Mouse (Mus musculus) liver, embryonic 15.5 days (tissue): ENCODE measurements around the gene Fubp1. TPM values are rescaled to one million over a fixed set of nuclear protein-coding genes. Genes with fewer than 3 reads are reported as not detected.

Source experiments
- ATAC-seq: fragments of 200-750 bp; cut with Nextera tagmentation; 2 replicates; pipeline ENCODE4 v1.8.0; 2017; ENCODE audit warnings: moderate number of reproducible peaks, mild to moderate bottlenecking, moderate library complexity; ENCODE audit not compliant: insufficient read depth
- H3K27ac ChIP-seq: fragments of 300-500 bp; sonication (generic); replicated peaks from 2 replicates; pipeline ENCODE4 v1.5.1; 2015; ENCODE audit warnings: mild to moderate bottlenecking, inconsistent platforms
- H3K27me3 ChIP-seq: fragments of 300-500 bp; sonication (generic); 2 replicates; pipeline ENCODE4 v1.6.1; 2015; ENCODE audit warnings: mild to moderate bottlenecking, inconsistent platforms
- H3K36me3 ChIP-seq: fragments of 300-500 bp; sonication (generic); replicated peaks from 2 replicates; pipeline ENCODE4 v1.6.1; 2015; ENCODE audit warnings: moderate library complexity, mild to moderate bottlenecking, inconsistent platforms
- H3K4me1 ChIP-seq: fragments of 300-500 bp; sonication (generic); replicated peaks from 2 replicates; pipeline ENCODE4 v1.6.1; 2015; ENCODE audit warnings: inconsistent platforms
- H3K4me2 ChIP-seq: fragments of 300-500 bp; sonication (generic); 2 replicates; pipeline ENCODE4 v1.6.1; 2015; ENCODE audit warnings: moderate library complexity, mild to moderate bottlenecking, inconsistent platforms
- H3K4me3 ChIP-seq: fragments of 300-500 bp; sonication (generic); replicated peaks from 2 replicates; pipeline ENCODE4 v1.5.1; 2015; ENCODE audit warnings: mild to moderate bottlenecking, inconsistent platforms
- H3K9ac ChIP-seq: fragments of 300-500 bp; sonication (generic); 2 replicates; pipeline ENCODE4 v1.6.1; 2015; ENCODE audit warnings: moderate library complexity, mild to moderate bottlenecking, inconsistent platforms
- H3K9me3 ChIP-seq: fragments of 300-500 bp; sonication (generic); replicated peaks from 2 replicates; pipeline ENCODE4 v1.6.1; 2016; ENCODE audit warnings: inconsistent platforms
- WGBS: fragments of 180-500 bp; shearing (Covaris S2); methylation state at CpG from one replicate; pipeline ENCODE4 v1.1.7; 2015; ENCODE audit warnings: mixed read lengths; ENCODE audit not compliant: insufficient replicate concordance; 5-methylcytosine and 5-hydroxymethylcytosine counted together
- polyA plus RNA-seq: library from polyadenylated mRNA; unstranded; fragments of >200 nt; fragmentation: Nextera tagmentation; extraction: Ambion mirVana; gene quantifications from 2 replicates; pipeline ENCODE4 v1.2.1, GENCODE M21; 2015

The Fubp1 gene
- polyA plus RNA-seq, 1 experiment from 2014 or later = 57.1 TPM

GRCm38 (mm10) chr3:152276935-152277334 lies 66.7 kb downstream of the Fubp1 start:
- H3K4me2 ChIP-seq = no peak overlapping the region
- H3K36me3 ChIP-seq = peaks cover 3% of the 10 kb centered on the region; the same call in 1 of the 2 replicates
- H3K9ac ChIP-seq = no peak overlapping the region
- no peaks in the 10 kb centered on the region for H3K27me3 ChIP-seq
- no peak for ATAC-seq
- H3K27ac ChIP-seq = no peak overlapping the region
- H3K9me3 ChIP-seq = no peaks in the 10 kb centered on the region
- H3K4me1 ChIP-seq = no peaks in the 10 kb centered on the region
- WGBS = 87% methylated on average over 3 of the region's 3 CpGs
- H3K4me3 ChIP-seq = no peak overlapping the region

- no peak overlapping the region for H3K27ac ChIP-seq
- H3K4me1 ChIP-seq = peaks cover 6% of the 10 kb centered on the region; the same call in 1 of the 2 replicates
- no peaks in the 10 kb centered on the region for H3K9me3 ChIP-seq
- no peak overlapping the region for H3K4me3 ChIP-seq
- no peak overlapping the region for H3K4me2 ChIP-seq
- H3K27me3 ChIP-seq = no peaks in the 10 kb centered on the region
- WGBS = 67% methylated on average over 2 of the region's 2 CpGs
- no peak overlapping the region for H3K9ac ChIP-seq
- peaks cover 6% of the 10 kb centered on the region; the same call in 1 of the 2 replicates for H3K36me3 ChIP-seq
- ATAC-seq = no peak
Observed at GRCm38 (mm10) chr3:152277912-152278311, 67.7 kb downstream of the Fubp1 start.

DNA sequence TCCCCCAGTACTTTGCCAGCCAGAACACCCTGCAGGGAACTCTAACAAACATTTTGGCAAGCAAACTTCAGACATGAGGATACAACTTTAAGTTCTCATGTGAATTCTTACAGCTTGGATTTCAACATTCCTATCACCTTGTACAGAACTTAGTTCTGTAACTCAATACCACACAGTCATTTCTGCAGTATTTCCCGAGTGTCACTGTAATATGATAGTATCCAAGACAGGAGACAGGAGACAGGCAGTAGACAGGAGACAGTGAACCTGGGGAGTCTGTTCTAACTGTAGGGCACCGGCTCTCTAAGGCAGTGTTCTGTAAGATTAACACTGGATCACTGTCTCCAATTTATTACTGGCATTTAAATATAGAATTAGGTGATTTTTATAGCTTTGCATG lies 68.2 kb downstream of the Fubp1 start:
- WGBS = 71% methylated on average over 2 of the region's 2 CpGs

GRCm38 (mm10) chr3:152282126-152282525 lies 71.9 kb downstream of the Fubp1 start:
- H3K36me3 ChIP-seq = peaks cover 12% of the 10 kb centered on the region; the same call in 1 of the 2 replicates
- no peaks in the 10 kb centered on the region for H3K27me3 ChIP-seq
- H3K27ac ChIP-seq = no peak overlapping the region
- peaks cover 6% of the 10 kb centered on the region; the same call in 1 of the 2 replicates for H3K4me1 ChIP-seq
- no peak overlapping the region for H3K9ac ChIP-seq
- no peaks in the 10 kb centered on the region for H3K9me3 ChIP-seq
- H3K4me3 ChIP-seq = no peak overlapping the region
- 23% methylated on average over 3 of the region's 3 CpGs for WGBS
- ATAC-seq = no peak
- H3K4me2 ChIP-seq = no peak overlapping the region

More for the DNA sequence above, 68.2 kb downstream of the Fubp1 start:
- ATAC-seq = no peak
- Histone ChIP-seq H3K9ac (no peak overlapping the region), H3K4me3 (no peak overlapping the region), H3K9me3 (no peaks in the 10 kb centered on the region), H3K4me2 (no peak overlapping the region), H3K27me3 (no peaks in the 10 kb centered on the region), H3K27ac (no peak overlapping the region), H3K4me1 (peaks cover 6% of the 10 kb centered on the region; the same call in 1 of the 2 replicates), H3K36me3 (peaks cover 6% of the 10 kb centered on the region; the same call in 1 of the 2 replicates)

- Histone ChIP-seq H3K27me3 (no peaks in the 10 kb centered on the region), H3K4me1 (peaks cover 6% of the 10 kb centered on the region; the same call in 1 of the 2 replicates), H3K27ac (no peak overlapping the region), H3K9ac (no peak overlapping the region), H3K9me3 (no peaks in the 10 kb centered on the region), H3K36me3 (peaks cover 16% of the 10 kb centered on the region; the same call in 1 of the 2 replicates), H3K4me3 (no peak overlapping the region), H3K4me2 (no peak overlapping the region)
- ATAC-seq = no peak
- 83% methylated on average over 1 of the region's 1 CpGs for WGBS
Observed at GRCm38 (mm10) chr3:152284306-152284705, 74.1 kb downstream of the Fubp1 start.

GRCm38 (mm10) chr3:152284759-152285158 lies 74.5 kb downstream of the Fubp1 start:
- ATAC-seq = no peak
- H3K36me3 ChIP-seq = peaks cover 16% of the 10 kb centered on the region; the same call in 1 of the 2 replicates
- WGBS = 80% methylated on average over 5 of the region's 5 CpGs

More at GRCm38 (mm10) chr3:152284759-152285158, 74.5 kb downstream of the Fubp1 start:
- Histone ChIP-seq H3K4me2 (no peak overlapping the region), H3K9me3 (no peaks in the 10 kb centered on the region), H3K27ac (no peak overlapping the region), H3K9ac (no peak overlapping the region), H3K4me3 (no peak overlapping the region), H3K27me3 (no peaks in the 10 kb centered on the region), H3K4me1 (peaks cover 6% of the 10 kb centered on the region; the same call in 1 of the 2 replicates)

Other genes starting within 250 kb of the Fubp1 start
- gene Gipc2, start 44.2 kb upstream of the Fubp1 start, polyA plus RNA-seq = 19.3 and 20.0 TPM in 2 replicates
- gene Dnajb4, start 120 bp upstream of the Fubp1 start, polyA plus RNA-seq = 35.3 and 36.8 TPM in 2 replicates
- gene Nexn, start 55.9 kb downstream of the Fubp1 start, polyA plus RNA-seq = 1.5 and 1.7 TPM in 2 replicates
- 3.4 and 3.5 TPM in 2 replicates for gene Miga1, start 130.0 kb downstream of the Fubp1 start, polyA plus RNA-seq
- gene Usp33, start 136.1 kb downstream of the Fubp1 start, polyA plus RNA-seq = 19.6 and 21.4 TPM in 2 replicates
- 10.8 and 14.3 TPM in 2 replicates for gene Zzz3, start 185.1 kb downstream of the Fubp1 start, polyA plus RNA-seq